Mouse (Mus musculus): ENCODE data around the gene Defb36.
A peak's percentile ranks its signal among the peaks of the same experiment; 100 is the strongest.

Gene Defb36

DNA sequence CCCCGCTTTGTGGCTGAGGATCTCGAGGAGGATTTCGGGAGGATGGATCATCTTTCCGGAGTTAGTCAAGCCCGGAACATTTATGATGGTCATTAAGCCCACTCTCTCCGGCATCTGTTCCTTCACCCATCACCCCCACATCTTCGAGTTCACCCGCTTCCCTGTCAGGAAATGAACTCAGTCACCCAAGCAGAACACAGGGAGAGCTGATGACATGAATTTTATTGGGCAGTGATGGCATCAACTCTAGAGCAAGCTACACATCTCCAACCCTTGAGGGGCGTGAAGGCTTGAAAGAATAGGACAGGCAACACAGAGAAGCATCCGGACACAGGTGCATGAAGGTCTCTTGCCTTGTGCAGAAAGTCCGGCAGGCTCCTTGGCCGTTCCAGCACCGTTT, 18.0 kb downstream of the Defb36 start:
- no peak for DNase-seq (ENCODE audit: extremely low spot score, low spot score)

DNA sequence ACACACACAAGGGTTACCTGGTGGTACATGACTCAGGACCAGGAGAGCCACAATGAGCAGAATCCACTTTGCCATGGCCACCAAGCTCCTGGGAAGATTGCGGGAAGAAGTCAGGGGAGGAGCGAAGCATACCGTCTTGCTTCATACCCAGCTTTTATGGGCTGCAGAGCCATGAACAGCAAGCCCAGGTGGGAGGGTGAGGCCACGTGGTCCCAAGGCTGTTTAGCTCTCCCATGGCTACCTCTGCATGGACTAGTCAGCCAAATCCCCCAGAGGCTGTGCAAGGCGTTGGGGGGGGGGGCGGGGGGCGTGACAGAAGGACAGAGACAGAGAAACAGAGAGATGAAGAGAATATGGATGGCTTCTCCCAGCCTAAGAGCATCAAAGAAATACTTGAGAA, 18.8 kb downstream of the Defb36 start, which contains the start of gene Defb25:
TSS of gene Defb25 (minus strand) at position 101 of the 400 bp plus-strand sequence.
- DNase-seq (ENCODE audit: extremely low spot score, low spot score) = no peak

DNA sequence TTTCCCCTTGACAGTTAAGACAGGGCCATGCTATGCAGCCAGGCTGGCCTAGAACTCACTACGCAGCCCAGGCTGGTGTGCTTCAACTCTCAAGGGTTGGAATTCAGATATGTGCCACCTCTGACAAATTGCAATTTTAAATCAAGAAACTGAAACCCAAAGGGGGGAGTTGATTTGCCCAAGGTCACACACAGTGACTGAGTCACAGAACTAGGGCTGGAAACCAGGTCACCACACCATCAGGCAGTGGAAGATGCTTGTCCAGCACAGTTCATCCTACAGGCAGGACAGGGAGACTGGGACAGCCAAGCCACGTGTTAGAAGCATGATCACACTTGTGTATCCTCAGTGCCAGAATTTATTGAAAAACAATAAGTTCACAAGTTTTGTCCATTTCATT, 20.4 kb downstream of the Defb36 start:
- no peak for DNase-seq (ENCODE audit: extremely low spot score, low spot score)

DNA sequence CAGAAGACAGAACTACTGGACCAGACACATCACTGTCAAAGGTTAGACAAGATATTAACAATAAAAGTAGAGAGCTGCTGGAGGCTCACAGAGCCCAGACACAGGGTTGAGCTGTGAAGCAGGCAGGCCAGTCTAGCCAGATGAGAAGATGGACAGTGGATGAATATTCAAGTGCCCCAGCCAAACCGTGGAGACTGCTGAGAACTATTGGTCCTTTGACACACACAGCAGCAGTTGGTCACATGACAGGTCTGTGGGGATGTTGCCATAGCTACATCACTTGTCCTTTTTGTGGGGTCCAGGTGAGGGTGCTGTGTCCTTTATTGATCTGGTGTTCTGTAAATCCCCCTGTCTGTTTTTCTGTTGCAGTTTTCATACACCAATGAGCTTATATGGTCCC, 21.1 kb downstream of the Defb36 start:
- DNase-seq (ENCODE audit: extremely low spot score, low spot score) = no peak

DNA sequence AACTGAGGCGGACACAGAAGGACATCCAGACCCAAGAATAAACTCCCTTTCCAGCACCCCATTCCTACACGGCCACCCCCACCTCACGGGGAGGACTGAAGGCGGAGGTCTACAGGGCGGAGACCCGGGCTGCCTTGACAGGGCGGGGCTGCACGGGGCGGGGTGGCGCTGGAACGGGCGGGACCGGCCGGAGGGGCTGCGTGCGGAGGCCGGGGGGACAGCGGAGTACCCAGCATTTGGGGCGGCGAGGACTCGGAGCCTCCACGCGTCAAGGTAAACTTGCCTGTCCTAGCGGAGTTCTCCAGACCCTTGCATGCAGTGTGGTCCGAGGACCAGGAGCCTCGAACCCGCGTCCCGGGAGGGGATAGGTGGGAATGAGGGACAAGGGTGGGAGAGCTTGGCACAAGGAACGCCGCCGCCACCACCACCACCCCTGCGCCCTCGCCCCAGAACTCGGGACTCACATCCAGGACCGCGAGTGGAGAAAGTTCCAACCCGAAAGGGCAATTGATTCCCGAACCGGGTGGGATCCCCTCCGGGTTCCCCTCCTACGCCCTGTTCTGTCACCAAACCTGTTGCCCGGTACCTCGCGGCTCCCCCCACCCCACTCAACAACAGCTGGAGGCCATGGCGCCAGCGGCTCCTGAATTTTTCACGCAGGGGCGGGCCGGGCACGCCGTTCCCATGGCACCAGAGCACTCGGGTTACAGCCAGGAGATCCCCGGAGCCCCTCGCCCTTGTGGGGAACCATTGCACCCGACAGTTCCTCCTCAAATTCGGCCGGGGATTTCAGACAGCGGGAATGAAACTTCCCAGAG, 22.9 kb downstream of the Defb36 start, which contains the start of gene Rem1:
TSS of gene Rem1 (plus strand) at position 178 of the 818 bp plus-strand sequence.
- peak; percentile 50 for DNase-seq (ENCODE audit: extremely low spot score, low spot score)

DNA sequence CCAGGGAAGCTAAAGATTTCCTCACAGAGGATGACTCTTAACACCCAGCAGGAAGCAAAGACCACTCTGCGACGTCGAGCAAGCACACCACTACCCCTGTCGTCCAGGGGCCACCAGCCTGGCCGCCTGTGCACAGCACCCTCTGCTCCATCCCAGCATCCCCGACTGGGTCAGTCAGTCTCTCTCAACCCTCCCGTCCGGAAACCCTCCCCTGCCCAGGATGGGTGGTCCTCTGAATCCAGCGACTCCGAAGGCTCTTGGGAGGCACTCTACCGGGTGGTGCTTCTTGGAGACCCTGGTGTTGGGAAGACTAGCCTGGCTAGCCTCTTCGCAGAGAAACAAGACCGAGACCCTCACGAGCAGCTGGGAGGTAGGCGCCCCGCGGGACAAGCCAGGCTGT, 23.9 kb downstream of the Defb36 start:
- no peak for DNase-seq (ENCODE audit: extremely low spot score, low spot score)

DNA sequence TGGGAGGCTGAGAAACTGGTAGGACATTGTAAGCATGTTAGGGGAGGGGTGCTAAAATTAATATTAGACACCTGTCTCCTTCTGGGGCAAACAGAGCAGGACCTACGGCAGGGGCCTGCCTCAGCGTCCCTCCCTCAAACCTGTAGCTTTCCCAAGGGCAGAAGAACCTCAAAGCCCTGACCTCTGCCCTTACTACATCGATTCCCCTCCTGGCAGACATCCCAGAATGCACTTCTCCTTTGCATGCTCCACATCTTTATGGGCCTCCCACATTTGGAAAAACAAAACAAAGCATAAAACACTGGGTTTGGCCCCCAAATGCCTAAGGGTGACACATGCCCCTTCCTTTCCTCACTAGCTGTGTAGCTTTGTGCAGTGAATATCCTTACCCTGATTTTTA, 25.1 kb downstream of the Defb36 start:
- no peak for DNase-seq (ENCODE audit: extremely low spot score, low spot score)

DNA sequence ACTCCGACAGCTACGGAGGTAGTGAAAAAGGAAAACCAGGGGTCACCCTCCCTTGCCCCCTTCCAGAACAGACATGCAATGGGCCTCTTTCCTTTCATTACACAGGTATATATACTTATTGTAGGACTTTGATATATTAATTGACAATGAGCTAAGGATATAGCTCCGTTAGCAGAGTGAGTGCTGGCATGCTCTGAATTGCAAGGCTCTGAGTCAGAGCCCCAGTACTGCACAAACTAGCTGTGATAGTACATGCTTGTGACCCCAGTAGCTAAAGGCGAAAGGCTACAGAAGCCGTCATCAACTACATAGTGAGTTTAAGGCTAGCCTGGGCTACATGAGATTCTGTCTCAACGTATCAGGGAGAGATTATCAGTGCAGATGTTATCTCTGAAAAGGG, 25.8 kb downstream of the Defb36 start:
- no peak for DNase-seq (ENCODE audit: extremely low spot score, low spot score)

DNA sequence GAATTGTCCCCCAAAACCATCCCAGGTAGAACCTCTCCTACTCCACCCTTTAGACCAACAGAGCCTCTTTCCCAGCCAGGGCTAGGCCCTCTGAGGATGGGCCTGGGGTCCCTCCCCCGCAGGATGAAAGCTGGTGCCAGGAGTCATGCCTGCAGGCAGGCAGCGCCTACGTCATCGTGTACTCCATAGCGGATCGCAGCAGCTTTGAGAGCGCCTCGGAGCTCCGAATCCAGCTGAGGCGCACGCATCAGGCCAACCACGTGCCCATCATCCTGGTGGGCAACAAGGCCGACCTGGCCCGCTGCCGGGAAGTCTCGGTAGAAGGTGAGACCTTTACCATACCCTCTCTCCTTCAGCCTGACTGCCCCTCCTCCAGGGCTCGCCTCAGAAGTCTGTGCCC, 29.2 kb downstream of the Defb36 start:
- DNase-seq (ENCODE audit: extremely low spot score, low spot score) = no peak

DNA sequence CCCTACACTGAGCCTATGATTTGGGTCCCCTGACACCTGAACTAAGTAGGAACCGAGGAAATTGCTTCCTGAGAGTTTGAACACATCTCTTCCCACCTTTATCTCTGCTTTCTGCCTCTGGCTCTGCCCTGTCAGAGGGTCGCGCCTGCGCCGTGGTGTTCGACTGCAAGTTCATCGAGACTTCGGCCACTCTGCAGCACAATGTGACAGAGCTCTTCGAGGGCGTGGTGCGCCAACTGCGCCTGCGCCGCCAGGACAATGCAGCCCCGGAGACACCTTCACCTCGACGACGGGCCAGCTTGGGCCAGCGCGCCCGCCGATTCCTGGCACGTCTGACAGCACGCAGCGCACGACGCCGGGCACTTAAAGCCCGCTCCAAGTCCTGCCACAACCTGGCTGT, 30.2 kb downstream of the Defb36 start:
- DNase-seq (ENCODE audit: extremely low spot score, low spot score) = no peak

DNA sequence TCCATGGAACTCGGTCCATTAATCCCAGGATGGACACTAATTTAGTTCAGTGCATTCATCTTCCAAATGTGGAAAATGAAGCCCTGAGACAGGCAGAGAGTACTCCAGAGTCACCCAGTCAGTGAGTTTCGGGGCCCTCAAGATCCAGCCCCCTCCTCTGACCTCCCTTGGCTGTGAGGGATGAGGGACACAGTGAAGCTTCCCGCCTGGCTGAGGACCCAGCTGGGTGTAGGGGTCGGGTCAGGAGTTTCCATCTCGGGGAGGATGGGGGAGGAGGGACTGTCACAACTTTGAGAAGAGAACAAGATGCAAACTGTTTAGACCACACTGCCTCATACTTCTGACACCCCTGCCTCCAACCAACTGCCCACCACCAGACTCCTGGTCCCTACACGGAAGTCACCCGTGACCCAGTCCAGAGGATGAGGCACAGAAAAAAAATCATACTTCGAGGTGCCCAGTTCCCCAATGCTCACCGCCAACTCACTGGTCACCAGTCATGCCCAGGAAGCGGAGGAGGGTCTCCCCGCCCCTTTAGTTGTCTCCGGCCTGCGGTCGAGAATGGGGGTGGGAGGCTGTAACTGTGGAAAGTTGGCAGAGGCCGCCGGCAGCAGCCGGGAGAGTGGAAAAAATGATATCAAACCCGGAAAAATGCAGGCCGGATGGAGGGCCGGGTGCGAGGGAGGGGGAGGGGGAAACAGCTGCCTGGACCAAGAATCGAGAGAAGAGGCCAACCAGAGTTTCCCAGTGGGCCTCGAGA, 32.3 kb downstream of the Defb36 start:
- no peak for DNase-seq (ENCODE audit: extremely low spot score, low spot score)

DNA sequence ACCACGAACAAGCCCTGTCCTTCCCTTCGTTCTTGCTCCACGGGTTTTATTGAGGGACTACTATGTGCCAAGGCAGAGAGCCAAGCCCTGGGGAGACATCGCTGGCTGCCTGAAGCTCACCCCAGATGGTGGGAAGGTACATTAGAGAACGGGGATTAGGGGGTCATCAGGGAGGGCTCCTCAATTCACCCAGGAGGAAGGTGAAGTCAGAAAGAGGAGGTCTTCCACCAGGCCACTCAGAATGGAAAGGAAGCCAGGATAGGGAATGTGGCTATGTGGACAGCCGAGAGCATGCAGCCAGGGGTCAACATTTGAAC, 32.8 kb downstream of the Defb36 start:
- no peak for DNase-seq (ENCODE audit: extremely low spot score, low spot score)

DNA sequence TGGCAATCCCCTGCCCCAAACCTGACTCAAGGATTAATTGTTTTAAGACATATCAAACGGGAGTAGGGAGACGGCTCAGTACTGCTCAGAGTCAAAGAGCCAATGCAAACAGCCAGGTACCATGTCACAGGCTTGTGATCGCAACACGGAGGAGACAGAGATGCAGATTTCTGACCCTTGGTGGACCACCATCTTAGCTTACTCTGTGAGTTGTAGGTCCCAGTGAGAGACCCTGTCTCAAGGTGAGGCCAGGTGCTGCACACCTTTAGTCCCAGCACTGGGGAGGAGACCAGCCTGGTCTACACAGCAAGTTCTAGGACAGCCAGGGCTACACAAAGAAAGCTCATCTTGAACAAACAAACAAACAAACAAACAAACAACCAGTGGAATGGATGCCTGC, 33.3 kb downstream of the Defb36 start:
- no peak for DNase-seq (ENCODE audit: extremely low spot score, low spot score)

DNA sequence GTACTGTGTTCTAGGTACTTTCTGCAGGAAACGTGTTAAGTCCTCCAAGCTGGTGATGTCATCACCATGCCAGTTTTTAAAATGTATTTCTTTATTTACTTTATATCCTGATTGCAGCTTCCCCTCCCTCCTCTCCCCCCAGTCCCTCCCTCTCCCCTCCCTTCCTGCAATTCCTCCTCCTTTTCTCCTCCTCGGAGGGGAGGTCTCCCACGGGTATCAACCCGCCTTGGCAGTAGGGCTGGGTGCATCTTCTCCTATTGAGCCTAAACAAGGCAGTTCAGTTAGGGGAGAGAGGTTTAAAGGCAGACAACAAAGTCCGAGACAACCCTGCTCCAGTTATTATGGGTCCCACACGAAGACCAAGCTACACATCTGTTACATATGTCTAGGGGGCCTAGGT, 34.7 kb downstream of the Defb36 start:
- DNase-seq (ENCODE audit: extremely low spot score, low spot score) = no peak

DNA sequence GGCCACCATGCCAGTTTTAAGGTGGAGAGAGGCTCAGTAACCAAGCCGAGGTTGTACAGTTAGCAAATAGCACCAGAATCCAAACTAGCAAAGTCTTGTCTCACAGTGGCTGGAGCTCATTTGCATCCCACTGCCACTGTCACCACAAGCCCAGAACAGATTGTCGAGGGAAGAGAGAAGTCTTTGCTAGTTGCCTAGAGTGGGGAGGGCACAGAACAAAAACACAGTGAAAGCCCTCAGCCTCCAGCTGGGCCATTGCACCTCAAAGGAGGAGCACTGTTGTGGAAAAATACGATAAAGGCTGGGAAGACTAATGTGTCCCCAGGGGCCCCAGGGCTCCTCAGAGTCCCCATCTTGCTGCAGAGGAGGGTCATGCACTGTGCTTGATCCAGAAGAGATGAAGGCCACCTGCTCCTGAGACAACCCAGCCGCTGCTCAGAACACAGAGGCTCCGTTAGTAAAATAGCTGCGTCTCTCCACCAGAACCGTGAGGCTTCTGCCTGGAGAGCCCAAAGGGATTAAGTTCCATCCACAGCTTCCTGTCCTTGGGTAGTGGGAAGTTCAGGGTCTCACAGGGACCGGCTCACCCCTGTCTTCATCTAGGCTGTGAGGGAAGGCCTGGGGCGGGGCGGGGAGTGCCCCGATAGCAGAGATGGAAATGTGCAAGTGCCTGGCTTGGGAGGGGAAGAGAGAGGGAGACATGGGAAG, 35.4 kb downstream of the Defb36 start:
- DNase-seq (ENCODE audit: extremely low spot score, low spot score) = peak; percentile 36

DNA sequence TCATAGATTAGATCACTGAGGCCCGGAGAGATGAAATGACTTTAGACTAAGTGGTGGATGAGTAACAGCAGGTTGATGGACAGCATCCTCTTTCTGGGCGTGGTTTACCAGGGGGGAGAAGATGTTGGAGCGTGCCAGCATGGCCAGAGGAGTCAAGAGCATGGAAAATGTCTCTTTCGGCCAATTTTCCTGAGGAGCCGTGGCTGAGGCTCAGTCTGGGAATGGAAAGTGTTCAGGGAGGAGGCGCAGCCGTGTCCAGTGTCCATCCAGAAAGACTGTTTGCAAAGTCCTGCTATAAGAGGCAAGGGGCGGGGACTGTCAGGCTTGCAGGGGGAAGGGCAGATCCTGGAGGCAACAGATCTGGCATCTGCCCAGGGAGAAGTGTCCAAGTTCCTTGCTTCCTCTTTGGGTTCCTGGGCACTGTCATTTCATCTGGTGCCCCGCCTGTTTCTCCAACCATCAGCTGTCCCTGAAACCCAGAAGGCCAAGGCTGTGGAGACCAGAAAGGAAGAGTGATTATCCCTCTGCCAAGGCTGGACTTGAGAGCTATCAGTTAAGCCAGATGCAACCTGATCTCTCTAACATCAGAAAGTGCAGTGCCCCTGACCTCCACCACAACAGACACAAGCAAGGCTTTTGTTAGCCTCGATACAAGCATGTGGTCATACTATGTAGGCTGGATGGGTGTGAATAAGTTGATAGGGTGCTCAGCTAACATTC, 48.9 kb downstream of the Defb36 start:
- no peak for DNase-seq (ENCODE audit: extremely low spot score, low spot score)

DNA sequence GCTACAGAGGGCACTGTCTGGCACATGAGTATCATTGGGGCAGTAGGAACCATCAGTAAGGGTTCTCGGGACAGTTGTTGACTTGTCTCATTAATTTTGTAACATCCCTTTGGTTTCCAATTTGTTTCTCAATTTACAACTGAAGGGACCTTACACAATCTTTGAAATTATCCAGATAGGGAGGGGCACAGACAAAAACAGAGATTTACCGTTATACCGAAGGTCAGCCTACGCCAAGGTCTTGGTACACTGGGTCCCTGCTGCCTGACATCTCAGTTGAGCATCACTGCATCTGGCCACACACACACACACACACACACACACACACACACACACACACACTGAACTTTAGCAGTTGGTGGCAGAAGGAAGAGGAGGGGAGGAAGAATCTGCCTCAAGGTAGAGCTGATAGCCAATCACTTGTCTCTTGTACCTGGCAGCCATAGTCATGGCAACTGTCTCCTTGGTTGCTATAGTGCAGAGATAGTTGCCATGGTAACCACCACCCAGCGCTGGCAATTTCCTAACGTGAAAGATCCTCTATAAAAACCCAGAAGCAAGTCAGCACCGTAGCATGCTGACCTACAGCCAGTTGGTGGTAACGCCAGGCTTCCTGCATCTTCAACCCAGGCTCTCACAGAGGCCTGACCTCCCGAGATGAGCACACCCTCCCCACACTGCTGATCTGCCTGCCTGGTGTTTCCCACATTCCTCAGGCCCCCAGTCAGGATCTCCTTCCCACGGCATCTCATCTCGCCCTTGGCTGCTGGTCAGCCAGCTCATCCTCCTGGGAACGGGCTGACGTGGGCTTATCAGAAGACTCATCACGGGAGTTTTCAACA, 50.0 kb downstream of the Defb36 start:
- DNase-seq (ENCODE audit: extremely low spot score, low spot score) = no peak

DNA sequence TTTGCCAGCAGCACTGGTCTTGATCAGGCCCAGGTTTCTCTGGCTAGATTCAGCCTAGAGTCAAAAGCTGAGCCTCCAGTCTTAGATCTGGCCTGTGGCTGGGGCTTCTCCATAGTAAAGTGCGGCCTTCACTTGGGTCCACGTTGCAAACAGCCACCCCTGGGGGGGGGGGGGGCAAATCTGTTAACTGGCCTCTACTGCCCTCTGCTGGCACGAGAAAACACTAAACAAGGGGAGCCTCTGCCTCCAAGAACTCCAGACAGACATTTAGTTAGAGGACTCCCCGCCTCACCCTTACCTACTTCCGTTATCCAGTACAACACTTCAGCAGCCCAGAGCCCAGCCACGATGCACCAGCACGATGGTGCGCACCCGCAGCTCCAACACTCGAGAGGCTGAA, 53.3 kb downstream of the Defb36 start:
- DNase-seq (ENCODE audit: extremely low spot score, low spot score) = no peak

DNA sequence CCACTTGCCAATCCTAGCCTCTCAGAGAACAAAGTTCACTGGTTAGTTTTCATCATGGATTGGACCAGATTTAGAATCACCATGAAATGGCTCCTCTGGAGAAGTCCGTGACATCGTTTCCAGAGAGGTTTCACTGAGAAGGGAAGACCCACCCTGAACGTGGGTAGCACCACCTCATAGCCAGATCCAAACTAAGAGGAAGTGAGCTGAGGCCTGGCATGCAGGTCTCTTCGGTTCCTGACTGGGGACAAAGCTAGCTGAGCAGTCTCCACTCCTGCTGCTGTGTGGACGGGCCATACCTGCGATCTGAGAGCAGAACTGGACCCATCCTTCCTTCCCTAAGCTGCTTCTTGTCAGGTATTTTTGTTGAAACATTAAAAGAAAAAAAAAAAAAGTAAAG, 57.0 kb downstream of the Defb36 start:
- no peak for DNase-seq (ENCODE audit: extremely low spot score, low spot score)

Data from neural tube, embryonic 10.5 days (tissue).